Mouse (Mus musculus): ENCODE measurements around the gene Dock11.

Gene Dock11

GRCm38 (mm10) chrX:36111622-36112421 lies 223.2 kb downstream of the Dock11 start, which contains the start of gene Il13ra1:
Gene Il13ra1 (plus strand): TSS chrX:36112110.
- DNase-seq = peak; percentile 11

GRCm38 (mm10) chrX:36112422-36112750 lies 223.8 kb downstream of the Dock11 start:
- DNase-seq = peak; percentile 3

DNA sequence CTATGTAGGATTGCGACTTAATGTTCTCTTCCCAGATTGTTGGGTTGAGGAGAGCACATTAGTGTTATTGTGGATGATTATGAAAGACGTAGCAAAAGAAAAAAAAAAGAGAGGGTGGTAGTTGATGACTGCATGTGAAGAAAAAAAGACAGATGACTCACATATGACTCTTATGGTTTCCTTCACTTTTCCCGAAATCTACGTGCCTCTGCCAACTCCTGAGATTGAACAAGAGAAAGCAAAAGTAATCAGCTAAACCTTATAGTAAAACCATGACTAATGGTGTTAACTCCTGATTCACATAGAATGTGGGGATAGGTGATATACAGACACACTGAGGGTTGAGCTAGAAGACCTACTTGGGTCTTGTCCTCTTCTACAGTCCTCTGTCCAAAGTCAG lies 226.5 kb downstream of the Dock11 start:
- DNase-seq = no peak

Measured in cerebellum, adult 8-10 months (tissue).